Mouse (Mus musculus) thymus, postnatal 25 days (tissue): ENCODE measurements at regions not wholly inside any gene's neighbourhood (a gene's known extent, or its start where the extent isn't known, plus 50 kb on each side); places are given as distances from the start of the nearest gene placed in this dataset.

ENCODE experiments used
- DNase-seq: peaks from one replicate; pipeline ENCODE4 v3.0.0; 2022

GRCm38 (mm10) chr10:92074698-92075394, 647.4 kb downstream of the Nedd1 start:
- no peak for DNase-seq

- no peak for DNase-seq
Measured at GRCm38 (mm10) chr10:92073873-92074390, 648.3 kb downstream of the Nedd1 start.

DNA sequence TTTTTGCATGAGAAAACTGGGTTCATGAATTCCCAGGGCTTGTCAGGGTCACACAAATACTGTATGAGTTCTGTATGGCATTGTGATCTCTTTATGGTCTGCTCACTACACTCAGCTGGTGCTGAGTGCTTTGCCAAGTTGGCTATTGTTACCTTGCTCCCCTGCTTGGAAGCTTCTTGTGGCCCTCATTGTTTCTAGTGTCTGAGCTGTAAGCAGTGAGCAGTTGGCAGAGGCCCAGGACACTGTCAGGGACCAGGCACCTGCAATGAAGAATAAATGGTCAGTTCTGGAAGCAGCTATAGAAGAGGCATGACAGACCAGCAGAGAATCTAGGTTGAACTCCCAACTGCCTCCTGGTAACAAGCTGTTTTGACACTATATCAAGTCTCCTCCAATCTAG, 677.4 kb downstream of the Nedd1 start:
- DNase-seq = no peak

- DNase-seq = no peak
Measured at GRCm38 (mm10) chr10:92036176-92036575, 686.0 kb downstream of the Nedd1 start.

DNA sequence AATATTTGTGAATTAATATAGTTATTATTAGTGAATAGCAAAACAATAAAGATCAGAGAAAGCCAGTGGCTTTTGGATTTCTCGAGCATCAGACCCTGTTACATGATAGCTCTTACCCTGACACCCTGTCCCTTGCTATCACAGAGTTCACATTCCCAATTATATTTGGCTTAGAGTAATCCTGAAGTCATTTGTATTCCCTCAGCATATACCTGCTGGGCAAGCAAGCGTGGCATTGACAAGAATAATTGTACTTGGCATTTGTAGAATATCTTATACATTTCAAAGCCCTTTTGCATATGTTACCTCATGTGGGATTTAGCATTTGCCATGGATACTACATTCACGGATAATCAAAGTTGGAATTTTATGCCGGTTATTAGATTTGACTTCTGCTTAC, 692.0 kb downstream of the Nedd1 start:
- no peak for DNase-seq

DNA sequence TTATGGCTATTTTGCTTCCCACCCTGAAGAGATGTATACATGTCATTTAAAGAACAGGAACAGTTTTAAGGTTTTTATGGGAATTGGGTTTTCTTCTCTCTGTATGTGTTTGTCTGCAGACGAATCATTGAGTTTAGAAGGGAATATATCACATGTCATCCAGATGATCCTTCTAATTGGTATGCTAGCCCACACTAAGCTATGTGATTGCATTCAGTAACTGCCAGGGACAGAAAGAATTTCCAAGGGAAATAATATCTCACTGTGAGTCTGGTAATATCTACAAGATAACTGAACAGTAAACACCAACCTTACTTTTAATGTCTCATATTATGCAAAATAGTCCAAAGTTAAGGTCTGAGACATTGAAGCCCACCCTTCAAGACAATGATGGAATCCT, 698.0 kb downstream of the Nedd1 start:
- DNase-seq = no peak

DNA sequence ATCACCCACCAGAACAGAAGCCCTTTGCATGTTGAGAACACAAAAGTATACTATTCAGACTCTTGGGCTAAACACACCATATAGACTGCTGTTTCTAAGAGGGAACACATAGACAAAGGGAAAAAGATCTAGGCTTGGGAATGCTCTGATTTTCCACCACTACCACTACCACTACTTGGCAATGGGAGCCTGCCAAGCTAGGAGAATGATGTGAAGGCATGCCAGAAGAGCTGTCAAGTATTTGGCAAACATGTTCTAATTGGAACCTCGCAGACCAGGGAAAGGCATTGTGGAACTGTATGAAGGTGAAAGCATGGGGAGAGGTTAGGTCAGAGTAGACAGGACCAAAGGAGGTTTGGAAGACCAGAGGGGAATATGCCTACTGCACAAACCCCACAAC, 701.2 kb downstream of the Nedd1 start:
- no peak for DNase-seq

DNA sequence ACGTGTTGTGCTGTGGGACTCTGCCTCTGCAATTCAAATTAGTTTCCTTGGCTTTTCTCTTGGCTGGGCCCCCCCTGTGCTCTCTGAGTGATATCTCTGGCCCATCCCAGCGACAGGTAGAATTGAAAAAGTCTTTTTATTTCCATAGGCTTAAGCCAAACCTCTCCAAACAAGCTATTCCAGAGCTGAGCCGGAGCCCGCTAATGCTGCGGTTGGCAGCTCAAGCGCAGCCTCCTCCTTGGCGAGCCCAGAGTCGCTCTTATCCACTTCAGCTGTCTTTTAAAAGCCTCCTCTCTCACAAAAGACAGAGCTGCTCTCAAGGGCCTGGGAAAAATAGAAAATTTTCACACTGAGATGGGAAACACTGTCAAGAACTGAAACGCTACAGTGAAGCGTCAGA, 712.7 kb downstream of the Nedd1 start:
- DNase-seq = no peak

DNA sequence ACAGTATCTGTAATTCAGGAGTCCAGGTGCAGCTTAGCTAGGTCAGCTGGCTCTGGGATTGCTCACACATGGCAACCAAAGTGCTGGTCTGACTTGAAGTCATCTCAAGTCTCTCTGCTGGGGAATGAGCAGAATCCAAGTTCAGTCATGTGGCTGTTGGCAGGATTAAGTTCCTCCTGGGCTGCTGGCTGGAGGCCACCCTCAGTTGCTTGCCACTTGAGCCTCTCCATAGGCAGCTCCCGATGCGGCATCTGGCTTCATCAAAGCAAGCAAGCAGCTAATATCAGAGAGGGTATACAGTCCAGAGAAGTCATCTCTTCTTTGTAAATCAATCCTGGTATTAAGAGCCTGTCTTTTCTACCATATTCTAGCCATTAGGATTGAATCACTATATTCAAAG, 714.3 kb downstream of the Nedd1 start:
- no peak for DNase-seq

- DNase-seq = no peak
Measured at GRCm38 (mm10) chr10:92006467-92006866, 715.8 kb downstream of the Nedd1 start.

GRCm38 (mm10) chr10:91991040-91991439, 731.2 kb downstream of the Nedd1 start:
- DNase-seq = no peak

- DNase-seq = no peak
Measured at GRCm38 (mm10) chr10:91988364-91988763, 733.9 kb downstream of the Nedd1 start.

DNA sequence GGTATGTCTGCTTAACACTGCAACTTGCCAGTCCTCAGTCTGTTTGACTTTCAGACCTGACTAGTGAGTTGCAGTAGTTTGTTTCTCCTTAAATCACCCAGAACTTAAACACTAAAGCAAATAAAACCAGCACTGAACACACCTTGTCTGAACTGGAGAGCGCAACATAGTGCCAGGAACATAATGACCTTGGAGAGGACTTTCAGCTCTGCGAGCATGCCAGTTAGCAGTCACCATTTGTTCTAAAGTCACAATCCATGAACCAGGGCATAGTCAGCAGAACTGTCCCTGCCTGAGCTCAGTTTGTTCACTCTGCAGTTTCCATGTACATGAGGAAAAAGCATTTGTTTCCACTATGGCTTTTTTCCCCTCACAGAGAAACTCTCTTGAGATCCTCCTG, 742.4 kb downstream of the Nedd1 start:
- no peak for DNase-seq

DNA sequence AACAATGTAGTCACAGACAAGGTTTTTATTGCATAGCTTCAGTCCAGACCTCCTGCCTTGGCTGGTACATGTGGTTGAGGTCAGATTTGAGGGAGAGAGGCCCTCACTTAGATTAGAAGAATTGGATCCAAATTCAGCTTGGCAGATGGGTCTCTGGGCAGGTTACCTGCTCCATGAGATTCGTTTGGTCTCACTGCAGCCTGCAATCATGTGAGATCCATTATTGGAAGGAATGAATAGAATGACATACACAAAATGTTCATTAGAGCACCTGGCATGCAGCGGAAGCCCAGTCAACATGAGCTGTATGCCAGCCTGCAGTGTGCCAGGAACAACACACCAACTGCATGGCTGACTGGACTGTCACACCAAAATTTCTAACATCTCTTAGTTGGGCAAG, 750.3 kb downstream of the Nedd1 start:
- no peak for DNase-seq

- no peak for DNase-seq
Measured at GRCm38 (mm10) chr10:91967570-91968310, 754.5 kb downstream of the Nedd1 start.

DNA sequence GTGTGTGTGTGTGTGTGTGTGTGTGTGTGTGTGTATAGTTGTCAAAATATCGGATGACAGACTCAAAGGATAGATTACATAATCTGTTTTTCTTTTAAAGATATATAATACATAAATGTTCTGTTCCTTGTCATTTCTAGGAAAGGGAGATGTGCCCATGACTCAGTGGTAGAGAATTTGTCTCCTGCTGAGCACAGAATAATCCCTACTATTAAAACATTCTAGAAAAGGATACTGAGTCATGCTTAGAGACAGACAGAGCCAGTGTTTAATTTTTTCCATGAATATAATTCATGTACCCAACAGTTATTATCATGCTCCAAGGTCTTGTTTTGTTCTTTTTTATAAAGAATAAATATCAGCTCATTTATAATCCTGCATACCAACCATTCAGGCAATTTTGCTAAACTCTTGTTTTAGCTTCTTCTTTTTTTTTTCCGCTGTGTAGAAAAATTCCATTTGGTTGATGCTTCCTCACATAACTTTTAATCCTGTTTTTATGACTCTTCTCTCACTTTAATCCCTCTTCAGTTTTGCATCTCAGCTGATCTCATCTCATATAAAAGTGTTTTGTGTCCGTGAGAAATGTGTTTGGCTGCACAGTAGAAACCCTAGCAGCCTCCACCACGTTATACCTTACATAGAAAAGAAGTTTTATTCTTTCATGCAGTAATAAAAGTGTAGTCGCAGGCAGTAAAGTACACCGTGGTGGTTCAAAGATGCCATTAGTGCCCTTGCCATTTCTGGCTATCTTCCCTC, 762.3 kb downstream of the Nedd1 start:
- no peak for DNase-seq

GRCm38 (mm10) chr10:91953078-91953477, 769.1 kb downstream of the Nedd1 start:
- DNase-seq = no peak

- DNase-seq = no peak
Measured at GRCm38 (mm10) chr10:91923626-91924025, 742.5 kb upstream of the Tmpo start.

- DNase-seq = no peak
Measured at GRCm38 (mm10) chr10:91889864-91890263, 708.7 kb upstream of the Tmpo start.

DNA sequence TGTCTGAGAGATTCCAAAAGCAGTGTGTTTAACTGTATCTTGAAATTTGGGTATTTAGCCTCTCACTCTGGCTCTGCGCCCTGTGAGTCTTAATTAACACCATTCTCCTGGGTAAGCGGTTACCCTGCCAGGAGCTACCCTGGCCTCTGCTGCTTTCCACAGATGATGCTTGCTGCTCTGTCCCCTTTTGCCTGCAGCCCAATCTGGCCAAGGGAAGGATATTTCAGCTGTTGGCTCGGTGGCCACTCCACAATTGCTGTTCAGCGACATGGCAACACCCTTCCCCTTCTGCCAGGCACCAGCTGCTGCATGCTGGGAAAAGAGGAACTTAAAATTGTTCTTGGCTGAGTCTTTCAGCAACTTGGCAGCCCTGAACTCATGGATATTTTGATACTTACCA, 707.4 kb upstream of the Tmpo start:
- no peak for DNase-seq

DNA sequence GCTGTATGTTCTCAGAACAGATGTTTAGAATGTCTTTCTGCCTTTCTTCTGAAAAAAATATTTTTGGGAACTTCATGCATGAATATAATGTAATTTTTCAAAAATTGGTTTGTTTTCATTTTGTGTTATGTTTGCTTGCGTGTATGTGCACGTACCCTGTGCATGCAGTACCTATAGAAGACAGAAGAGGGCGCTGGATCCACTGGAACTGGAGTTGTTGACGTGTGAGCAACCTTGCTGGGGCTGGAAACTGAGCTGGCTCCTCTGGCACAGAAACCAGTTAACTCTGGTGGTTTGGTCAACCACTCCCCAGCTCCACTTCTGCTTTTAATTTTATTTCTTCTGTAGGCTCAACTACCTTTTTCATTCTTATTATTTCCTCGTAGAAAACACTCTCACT, 702.0 kb upstream of the Tmpo start:
- DNase-seq = no peak

DNA sequence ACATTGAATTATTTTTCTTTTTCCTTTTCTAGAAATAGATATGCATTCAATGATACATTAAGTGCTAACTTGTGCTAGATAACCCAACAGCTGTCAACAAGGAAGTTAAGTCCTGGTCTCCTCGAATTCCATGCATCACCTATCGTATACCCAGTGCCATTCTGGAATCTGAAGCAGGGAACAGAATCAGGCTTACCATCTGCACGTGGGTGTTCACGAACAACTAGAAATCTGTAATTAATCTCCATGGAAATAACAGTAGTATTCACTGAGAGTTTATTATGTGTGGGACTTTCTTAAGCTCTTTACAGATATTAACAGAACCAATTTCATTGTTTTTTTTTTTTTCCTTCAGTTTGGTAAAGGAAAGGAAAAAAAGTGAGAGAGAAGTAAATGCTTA, 701.4 kb upstream of the Tmpo start:
- DNase-seq = no peak

GRCm38 (mm10) chr10:91881521-91882228, 700.6 kb upstream of the Tmpo start:
- no peak for DNase-seq
